Mouse (Mus musculus) layer of hippocampus, adult 9-11 months (tissue): Measurements from ENCODE around the gene Samd4.
A peak's percentile ranks its signal among the peaks of the same experiment; 100 is the strongest.
"Not testable (repeated sequence)": the region's sequence is repeated elsewhere in the genome, so short reads cannot be mapped to it uniquely, and the experiment has no call there.

ENCODE experiments used
- DNase-seq: peaks from one replicate; pipeline ENCODE4 v3.0.0; 2022

The Samd4 gene

DNA sequence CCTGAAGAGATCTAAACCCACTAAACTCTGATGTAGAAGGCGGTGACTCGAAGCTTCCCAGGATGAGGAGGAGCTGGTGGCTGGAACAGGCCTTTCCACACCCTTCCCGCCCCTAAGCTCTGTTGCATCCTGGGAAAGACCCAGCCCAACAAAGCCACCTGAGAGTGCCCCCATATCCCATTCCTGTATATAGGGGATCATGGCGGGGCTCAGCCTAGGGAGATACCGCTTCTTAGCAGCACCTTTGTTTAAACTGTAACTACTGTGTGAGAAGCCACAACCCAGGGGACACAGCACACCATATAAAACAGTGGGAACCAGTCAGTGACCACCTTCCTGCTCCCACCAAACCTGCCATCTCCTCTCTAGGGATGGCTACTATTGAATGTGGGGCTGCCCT lies 193.2 kb downstream of the Samd4 start:
- DNase-seq, result no peak

GRCm38 (mm10) chr14:47076956-47077575 lies 194.4 kb downstream of the Samd4 start:
- DNase-seq, result no peak

DNA sequence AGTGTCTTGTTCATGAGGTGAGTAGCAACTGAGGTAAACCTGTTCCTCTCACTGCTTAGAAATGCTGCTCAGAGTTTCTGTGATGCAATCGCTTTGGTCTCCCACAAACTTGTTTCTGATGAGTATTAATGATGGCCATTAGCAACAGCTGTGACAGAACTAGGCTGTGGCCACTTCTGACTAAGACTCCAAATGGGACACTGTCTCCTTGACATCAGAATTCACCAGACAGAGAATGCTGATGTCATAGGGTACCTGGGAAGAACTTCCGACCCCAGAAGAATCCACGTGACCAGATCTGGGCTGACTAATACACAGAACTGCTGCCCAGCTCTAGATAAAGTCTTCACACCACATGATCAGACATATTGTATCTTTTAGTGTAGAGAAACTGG lies 194.9 kb downstream of the Samd4 start:
- DNase-seq, result no peak

GRCm38 (mm10) chr14:47079911-47080310 lies 197.3 kb downstream of the Samd4 start:
- no peak for DNase-seq

DNA sequence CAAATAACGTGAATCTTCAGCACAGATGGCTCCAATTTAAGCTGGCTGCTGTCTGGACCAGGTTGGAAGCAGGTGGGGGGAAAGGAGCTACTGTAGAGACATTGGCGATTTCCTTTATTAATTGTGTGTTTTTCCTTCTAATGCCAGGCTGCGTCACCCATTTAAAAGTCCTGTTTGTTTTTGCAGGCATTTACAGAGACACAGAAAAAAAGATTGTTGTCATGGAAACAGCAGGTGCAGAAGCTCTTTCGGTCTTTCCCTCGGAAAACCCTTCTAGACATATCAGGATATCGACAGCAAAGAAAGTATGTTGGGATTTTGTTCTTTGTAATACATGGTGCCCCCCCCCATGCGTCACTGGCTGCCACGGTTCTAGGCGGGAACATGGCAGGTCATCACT lies 200.7 kb downstream of the Samd4 start:
- no peak for DNase-seq

GRCm38 (mm10) chr14:47083838-47084237 lies 201.2 kb downstream of the Samd4 start:
- DNase-seq, result no peak

DNA sequence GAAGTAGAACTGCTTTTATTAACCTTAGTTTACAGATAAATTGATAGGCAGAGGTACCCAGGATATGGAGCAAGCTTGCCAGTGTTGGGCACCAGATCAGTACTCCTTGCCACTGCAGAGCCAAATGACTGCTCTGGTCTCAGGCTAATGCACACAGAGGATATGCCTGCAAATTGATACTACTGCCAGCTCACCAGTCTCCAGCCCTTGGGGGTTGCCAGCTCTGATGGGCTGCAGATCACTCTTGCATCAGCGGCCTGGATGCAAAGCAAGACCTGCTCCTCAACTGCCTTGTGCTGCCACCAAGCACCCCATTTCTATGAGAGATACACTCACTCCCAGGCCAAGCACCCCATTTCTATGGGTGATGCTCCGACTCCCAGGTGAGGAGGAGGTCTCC lies 202.0 kb downstream of the Samd4 start:
- no peak for DNase-seq

- DNase-seq, result no peak
Observed at GRCm38 (mm10) chr14:47086123-47086522, 203.5 kb downstream of the Samd4 start.

DNA sequence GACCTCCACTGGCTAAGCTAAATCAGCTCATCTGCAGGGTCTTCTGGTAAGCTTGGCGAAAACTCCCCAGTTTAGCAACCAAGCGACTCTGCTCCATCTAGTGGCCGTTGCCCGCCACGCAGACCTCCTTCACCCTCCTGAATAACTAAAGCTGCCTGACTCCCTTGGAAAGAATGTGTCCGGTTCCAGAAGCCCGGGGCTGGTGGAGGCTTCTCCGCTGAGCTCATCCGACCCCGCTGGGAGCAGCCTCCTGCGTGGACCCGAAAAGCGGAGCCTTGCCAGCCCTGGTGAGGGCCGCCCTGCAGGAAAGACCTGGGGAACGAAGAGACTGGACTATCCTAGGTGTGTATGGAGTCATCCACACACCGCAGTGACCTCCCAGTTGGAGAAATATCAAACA lies 204.1 kb downstream of the Samd4 start:
- DNase-seq, result peak; percentile 49

- DNase-seq, result peak; percentile 35
Observed at GRCm38 (mm10) chr14:47087182-47087581, 204.5 kb downstream of the Samd4 start.

GRCm38 (mm10) chr14:47087669-47088250 lies 205.1 kb downstream of the Samd4 start:
- no peak for DNase-seq

DNA sequence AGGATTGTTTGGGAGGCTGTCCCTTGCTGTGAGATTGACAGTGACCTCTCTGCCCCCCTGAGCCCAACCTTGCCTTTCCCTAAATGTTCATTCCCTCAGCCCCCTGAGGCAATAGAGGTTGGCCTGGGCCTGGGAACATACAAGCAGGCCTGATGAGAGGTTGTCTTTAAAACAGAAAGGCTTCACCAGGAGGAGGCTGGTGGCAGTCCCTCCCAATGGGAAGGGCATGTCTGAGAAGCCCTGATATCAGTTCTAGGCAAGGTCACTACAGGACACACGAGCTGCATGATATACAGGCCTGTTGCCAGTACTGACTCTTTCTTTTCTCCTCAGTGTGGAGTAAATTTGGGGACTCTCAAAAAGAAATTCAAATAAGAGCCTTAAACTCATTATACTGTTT lies 205.7 kb downstream of the Samd4 start:
- no peak for DNase-seq

DNA sequence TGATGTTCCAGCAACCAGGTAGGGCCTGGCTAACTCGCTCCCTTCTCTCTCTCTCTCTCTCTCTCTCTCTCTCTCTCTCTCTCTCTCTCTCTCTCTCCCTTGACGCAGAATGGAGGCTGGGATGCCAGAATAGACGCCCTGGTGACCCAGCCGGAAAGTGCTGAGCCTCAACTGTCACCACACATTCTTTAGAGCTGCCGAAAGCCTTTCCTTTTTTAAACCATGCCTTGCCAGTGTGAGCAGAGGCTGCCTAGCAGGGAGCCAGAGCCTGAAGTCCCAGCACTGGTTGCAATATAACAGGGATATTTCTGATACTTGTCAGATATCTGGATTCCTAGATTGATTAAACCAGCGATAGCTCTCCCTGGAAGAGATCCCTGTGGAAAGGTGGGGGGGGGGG lies 206.5 kb downstream of the Samd4 start:
- no peak for DNase-seq

DNA sequence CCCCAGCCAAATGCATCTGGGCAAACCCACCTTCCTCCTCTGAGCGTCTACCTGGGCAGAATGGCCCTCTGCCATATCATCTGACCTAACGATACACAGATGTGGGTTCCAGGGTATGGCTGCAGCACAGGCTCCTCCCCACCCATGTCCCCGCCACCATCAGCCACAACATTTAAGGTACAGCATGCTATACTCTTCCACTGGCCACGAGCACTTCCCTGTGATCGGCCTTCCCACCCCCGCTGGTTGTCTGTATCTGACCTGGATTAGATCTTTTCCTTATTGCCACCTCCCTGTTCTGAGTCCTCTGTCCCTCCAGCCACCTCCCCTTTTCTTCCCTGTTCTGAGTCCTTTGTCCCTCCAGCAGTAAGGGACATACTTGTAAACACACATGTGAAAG lies 209.3 kb downstream of the Samd4 start:
- DNase-seq, result no peak

- DNase-seq, result peak; percentile 43
Observed at GRCm38 (mm10) chr14:47093355-47093792, 210.7 kb downstream of the Samd4 start.

- DNase-seq, result no peak
Observed at GRCm38 (mm10) chr14:47095036-47095435, 212.4 kb downstream of the Samd4 start.

GRCm38 (mm10) chr14:47096357-47096756 lies 213.7 kb downstream of the Samd4 start:
- DNase-seq, result peak; percentile 37

DNA sequence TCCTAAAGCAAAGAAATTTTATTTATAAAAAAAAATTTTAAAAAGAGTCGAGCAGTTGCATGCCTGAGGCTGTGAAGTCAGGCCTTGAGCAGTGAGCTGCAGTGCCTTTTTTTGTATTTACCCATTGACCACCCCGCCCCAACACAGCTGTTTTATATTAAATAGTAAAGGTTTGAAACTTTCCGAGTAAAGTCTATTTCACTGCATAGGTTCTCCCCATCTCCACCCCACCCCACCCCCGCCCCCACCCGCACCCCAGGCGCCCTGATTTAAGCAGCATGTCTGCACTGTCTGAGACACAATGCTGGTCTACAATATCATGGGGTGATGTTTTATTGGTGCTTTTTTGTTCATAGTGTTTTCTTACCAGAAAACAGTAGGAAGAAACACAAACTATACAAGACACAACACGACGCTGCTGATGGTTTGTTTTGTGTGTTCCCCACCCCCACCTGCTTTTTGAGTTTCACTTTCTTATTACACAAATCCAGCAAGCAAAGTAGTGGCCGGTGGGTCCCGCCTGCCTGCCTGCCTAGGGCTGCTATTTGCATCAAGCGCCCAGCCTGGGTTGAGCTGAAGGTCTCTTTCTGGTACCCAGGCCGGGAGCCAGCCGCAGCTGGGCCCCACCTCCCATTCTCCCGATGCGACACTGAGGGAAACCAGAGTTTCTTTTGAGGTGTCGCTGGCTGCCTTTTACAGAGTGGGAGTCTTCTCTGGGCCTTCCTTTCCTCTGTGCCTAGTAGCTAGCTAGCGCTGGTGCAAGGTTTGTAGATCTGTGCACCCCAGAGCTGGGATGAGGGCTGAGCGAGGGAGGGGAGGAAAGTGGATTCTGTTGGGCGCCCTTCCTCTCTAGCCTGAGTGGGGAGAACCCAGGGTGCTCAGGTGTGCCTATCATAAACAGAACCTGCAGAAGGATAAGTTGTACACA lies 221.9 kb downstream of the Samd4 start:
- no peak for DNase-seq

DNA sequence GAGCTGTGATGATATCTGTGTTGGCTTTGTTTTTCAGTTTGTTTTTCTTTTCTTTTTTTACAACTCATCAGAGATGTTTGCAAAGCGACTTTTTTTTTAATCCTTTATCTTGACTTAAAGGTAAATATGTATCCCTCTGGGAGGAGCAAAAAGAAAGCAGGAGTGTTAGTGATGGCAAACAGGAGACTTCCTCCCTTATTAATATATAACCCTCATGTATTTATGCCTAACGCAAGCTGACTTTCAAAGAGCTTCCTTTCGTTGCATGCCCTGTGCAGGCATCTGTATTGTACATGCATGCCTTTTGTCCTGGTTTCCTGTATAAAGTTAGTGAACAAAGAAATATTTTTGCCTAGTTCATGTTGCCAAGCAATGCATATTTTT lies 222.5 kb downstream of the Samd4 start:
- no peak for DNase-seq

DNA sequence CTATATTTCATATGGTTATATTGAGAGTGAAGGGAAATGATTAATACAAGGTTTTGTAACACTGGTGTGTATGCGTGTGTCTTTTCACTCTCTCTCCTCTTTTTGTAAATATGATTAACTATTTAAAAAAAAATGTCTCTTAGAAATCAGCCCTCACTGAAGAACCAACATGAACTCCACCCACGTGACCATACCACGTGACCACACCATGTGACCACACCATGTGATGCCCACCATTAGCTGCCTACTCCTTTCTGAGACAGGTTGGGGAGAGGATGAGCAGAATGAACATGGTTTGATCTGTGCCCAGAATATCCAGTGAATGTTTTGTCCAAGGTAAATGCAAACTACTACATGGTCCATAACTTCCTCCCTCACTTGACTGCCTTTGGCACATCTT lies 223.1 kb downstream of the Samd4 start:
- DNase-seq, result no peak

- no peak for DNase-seq
Observed at GRCm38 (mm10) chr14:47107461-47107860, 224.8 kb downstream of the Samd4 start.

GRCm38 (mm10) chr14:47110391-47110790 lies 227.7 kb downstream of the Samd4 start:
- not testable (repeated sequence) for DNase-seq

GRCm38 (mm10) chr14:47111341-47111740 lies 228.7 kb downstream of the Samd4 start:
- DNase-seq, result no peak

- DNase-seq, result no peak
Observed at GRCm38 (mm10) chr14:47115154-47115553, 232.5 kb downstream of the Samd4 start.
